Mouse (Mus musculus): ENCODE measurements around the gene Hyal2.

Gene Hyal2

GRCm38 (mm10) chr9:107567702-107568319 lies at the start of gene Hyal2:
Gene Hyal2, plus strand, starts transcription at chr9:107567945.
- in situ Hi-C loops (cut with MboI; ENCODE audit: low pct_unique_long_range_greater_than_20kb in 1 of 2, low sequenced_read_pairs in 2 of 2, unreplicated experiment in 1 of 2): no loop called here

DNA sequence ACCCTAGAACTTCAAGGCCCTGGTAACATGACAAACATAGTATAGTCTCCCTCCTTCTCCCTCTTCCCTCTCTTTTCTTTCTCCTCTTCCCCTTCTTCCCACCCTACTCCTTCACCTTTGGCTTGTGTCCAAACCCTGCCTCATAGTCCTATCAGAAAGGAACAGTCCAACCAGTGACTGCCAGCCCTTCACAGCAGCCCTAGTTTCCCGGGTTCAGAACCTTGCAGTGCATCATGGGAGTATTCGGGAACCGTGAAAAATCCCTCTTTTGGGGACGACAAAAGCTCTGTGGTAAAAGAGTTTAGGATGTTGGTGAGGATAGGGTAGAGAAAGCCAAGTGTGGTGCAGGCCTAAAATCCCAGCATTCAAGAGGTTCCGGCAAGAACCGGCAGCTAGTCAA lies 47.4 kb upstream of the Hyal2 start:
- in situ Hi-C loops (cut with MboI; ENCODE audit: low pct_unique_long_range_greater_than_20kb in 1 of 2, low sequenced_read_pairs in 2 of 2, unreplicated experiment in 1 of 2): no loop called here

- in situ Hi-C loops (cut with MboI; ENCODE audit: low pct_unique_long_range_greater_than_20kb in 1 of 2, low sequenced_read_pairs in 2 of 2, unreplicated experiment in 1 of 2): no loop called here
Observed at GRCm38 (mm10) chr9:107521190-107521589, 46.6 kb upstream of the Hyal2 start.

DNA sequence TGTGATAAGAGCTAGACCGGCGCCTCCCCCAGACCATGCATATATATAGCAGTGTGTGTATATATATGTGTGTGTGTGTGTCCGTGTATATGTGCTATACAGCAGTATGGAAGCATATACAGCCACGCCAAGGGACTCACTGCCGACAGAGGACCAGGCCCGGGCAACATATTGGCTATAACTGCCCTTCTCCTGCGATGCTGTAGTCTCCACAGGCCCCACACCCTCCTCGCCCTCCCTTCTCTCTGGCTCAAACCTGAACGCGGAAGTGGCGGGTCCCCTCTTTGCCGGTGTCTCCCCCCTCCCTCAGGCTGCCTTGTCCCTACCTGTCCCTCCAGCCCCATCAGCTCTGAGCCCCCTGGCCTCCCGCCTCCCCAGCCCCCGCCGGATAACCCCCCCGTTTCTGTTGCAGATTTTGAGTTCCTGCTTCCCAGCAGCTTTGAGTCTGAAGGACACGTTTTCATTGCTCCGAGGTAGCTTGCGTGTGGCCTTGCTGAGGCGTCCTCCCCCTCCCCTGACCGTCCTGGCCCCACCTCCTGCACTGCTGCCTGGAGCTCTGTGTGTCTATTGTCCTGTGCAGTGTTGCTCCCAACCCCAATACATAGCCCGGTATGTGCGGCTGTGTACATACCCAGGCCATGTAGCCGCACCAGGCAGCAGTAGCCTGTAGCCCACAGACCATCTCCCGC lies 45.9 kb upstream of the Hyal2 start:
- in situ Hi-C loops (cut with MboI; ENCODE audit: low pct_unique_long_range_greater_than_20kb in 1 of 2, low sequenced_read_pairs in 2 of 2, unreplicated experiment in 1 of 2): no loop called here

GRCm38 (mm10) chr9:107522400-107522711 lies 45.4 kb upstream of the Hyal2 start:
- in situ Hi-C loops (cut with MboI; ENCODE audit: low pct_unique_long_range_greater_than_20kb in 1 of 2, low sequenced_read_pairs in 2 of 2, unreplicated experiment in 1 of 2): no loop called here

DNA sequence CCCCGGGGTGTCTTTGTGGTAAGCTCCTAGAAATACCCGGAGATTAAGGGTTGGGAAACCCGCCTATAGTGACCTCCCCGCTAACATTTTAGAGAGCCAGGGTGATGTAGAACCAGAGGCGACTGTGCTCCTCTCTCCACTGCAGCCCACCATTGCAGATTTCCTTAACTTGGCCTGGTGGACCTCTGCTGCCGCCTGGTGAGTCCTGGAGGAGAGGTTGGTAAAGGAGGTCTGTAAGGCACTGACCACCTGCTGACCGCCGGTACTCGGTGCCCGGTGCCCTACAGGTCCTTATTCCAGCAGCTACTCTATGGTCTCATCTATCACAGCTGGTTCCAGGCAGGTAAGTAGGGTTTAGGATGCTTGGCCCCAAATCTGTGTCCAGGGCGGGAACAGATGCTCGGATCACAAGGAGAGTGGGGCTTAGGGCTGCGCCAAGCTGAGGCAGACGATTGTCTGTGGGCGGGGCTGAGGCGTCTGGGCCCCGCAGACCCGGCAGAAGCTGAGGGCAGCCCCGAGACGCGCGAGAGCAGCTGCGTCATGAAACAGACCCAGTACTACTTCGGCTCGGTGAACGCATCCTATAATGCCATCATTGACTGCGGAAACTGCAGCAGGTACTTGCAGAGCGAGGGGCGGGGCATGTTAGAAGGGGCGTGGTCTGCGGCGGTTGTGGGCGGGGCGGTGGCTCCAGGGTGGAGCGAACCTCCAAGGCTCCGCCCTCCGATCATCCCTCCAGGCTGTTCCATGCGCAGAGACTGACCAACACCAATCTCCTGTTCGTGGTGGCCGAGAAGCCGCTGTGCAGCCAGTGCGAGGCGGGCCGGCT lies 41.3 kb upstream of the Hyal2 start:
- in situ Hi-C loops (cut with MboI; ENCODE audit: low pct_unique_long_range_greater_than_20kb in 1 of 2, low sequenced_read_pairs in 2 of 2, unreplicated experiment in 1 of 2): no loop called here

DNA sequence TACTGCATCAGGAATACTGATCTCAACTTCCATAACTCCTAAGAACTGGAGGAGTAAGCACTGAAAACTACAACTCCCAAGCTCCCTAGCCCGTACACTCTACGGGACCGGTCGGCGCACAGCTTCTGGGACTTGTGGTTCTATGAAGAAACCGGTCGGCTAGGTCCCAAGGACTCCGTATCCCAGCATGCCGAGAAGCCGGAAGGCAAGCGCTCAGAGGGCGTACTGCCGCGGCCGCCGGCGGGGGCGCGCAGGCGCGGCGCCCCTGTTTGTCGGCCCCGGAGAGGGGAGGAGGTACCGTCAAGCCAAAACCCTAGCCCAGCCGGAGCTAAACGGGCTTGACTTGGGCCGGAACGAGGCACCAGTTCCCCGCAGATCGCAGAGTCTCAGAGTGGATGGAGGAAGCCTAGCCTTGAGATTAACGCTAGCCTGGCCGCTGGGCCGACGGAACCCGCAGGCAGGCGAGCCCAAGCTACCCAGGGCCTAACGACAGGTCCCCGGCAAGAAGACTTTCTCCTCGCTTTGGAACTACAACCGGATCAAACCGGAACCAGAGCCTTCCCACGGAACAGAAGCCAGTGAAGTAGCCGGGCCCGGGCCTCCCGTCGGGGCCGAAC lies 33.8 kb upstream of the Hyal2 start, which contains the start of gene Tmem115:
TSS of gene Tmem115 (plus strand) at position 155 of the 617 bp plus-strand sequence.
- in situ Hi-C loops (cut with MboI; ENCODE audit: low pct_unique_long_range_greater_than_20kb in 1 of 2, low sequenced_read_pairs in 2 of 2, unreplicated experiment in 1 of 2): no loop called here

- in situ Hi-C loops (cut with MboI; ENCODE audit: low pct_unique_long_range_greater_than_20kb in 1 of 2, low sequenced_read_pairs in 2 of 2, unreplicated experiment in 1 of 2): no loop called here
Observed at GRCm38 (mm10) chr9:107534408-107535202, 33.1 kb upstream of the Hyal2 start.

DNA sequence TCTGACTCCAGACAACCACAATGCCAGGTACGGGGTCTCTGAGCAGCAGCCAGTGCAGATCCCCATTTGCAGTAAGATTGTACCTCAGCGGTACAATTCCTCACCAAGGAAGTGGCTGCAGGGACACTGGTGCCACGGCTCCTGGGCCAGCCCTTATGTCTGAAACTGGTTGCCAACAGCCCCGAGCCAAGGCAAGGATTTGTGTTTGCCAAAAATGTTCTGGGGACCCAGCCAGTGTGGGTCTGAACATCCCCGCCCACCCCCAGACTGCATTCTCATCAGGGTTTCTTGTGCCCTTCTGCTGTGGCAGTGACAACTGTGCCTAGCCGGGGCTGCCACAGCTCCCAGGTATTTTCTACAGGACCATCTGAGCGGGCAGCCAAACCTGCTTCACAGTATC lies 29.5 kb upstream of the Hyal2 start:
- in situ Hi-C loops (cut with MboI; ENCODE audit: low pct_unique_long_range_greater_than_20kb in 1 of 2, low sequenced_read_pairs in 2 of 2, unreplicated experiment in 1 of 2): no loop called here

DNA sequence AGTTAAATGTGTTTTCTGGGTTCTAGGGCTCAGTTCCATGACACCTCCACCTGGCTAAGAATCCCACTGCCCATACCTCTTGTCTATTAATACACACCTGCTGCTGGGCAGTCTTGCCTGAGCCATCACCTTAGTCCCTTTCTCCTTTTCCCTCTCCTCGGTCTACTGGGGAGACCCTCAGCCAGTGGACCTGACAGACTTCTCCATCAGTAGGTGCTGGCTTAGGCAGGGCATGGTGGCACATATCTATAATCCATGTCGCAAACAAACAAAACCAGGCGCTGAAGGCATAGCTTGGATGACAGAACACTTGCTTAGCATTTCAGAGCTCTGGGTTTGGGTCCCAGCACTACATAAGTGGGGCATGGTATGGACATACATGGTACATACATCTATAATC lies 29.0 kb upstream of the Hyal2 start:
- in situ Hi-C loops (cut with MboI; ENCODE audit: low pct_unique_long_range_greater_than_20kb in 1 of 2, low sequenced_read_pairs in 2 of 2, unreplicated experiment in 1 of 2): no loop called here

DNA sequence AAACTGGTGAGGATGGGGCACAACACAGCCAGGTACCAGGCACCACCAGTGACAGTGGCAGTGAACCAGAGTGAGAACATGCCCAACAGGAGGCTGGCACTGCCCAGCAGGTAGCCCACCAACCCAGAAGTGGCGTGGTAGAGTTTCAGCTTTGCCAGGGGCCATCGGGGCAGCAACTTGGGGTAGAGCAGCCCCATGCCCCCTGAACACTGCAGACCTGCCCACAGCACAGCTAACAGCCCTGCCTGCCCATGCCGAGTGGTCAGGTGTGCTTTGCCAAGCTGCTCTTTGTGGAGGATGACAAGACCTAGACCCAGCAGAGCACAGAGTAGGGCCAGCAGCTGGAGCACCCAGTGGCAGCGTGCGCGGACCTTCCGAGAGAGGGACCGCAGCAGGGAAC lies 27.8 kb upstream of the Hyal2 start:
- in situ Hi-C loops (cut with MboI; ENCODE audit: low pct_unique_long_range_greater_than_20kb in 1 of 2, low sequenced_read_pairs in 2 of 2, unreplicated experiment in 1 of 2): no loop called here

DNA sequence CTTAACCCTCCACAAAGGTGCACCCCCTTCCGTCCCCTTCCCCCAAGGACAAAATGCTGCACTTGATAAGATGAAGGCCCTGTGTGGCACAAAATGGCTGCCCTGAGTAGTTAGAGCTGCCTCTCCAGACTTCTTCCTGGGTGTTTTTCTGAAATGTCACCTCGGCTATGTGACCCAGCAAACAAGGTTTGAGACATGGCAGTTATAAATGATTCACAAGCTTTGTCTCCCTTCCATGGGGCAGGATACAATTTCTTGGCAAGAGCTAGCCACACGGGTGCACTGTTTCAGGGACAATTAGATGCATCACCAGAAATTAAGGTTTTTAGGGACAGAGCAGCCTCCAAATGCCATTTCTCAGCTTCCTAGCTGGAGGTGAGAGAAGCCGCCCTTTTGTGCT lies 27.3 kb upstream of the Hyal2 start:
- in situ Hi-C loops (cut with MboI; ENCODE audit: low pct_unique_long_range_greater_than_20kb in 1 of 2, low sequenced_read_pairs in 2 of 2, unreplicated experiment in 1 of 2): no loop called here

DNA sequence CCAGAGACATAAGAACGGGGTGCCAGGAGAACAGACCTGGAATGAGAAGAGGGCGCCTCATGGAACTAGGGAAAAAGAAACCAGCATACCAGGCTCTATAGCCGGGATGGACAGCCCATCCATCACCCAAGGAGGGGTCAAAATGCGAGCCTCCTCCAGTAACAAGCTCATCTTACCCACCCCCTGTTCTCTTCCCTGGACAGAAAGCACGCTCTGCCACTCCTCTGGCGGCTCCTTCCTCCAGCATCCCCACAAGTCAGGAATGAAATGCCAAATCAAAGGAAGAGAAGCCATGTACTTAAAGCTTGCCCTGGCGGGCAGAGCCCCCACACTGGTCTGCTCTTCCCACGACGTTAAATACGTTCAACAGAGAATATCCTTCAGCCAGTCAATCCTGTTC lies 26.7 kb upstream of the Hyal2 start:
- in situ Hi-C loops (cut with MboI; ENCODE audit: low pct_unique_long_range_greater_than_20kb in 1 of 2, low sequenced_read_pairs in 2 of 2, unreplicated experiment in 1 of 2): no loop called here

- in situ Hi-C loops (cut with MboI; ENCODE audit: low pct_unique_long_range_greater_than_20kb in 1 of 2, low sequenced_read_pairs in 2 of 2, unreplicated experiment in 1 of 2): no loop called here
Observed at GRCm38 (mm10) chr9:107541474-107542351, 26.0 kb upstream of the Hyal2 start, which contains the start of the genes Cyb561d2 and Nprl2. Gene Cyb561d2, minus strand, starts transcription at chr9:107542193. Gene Nprl2, plus strand, starts transcription at chr9:107542226.

DNA sequence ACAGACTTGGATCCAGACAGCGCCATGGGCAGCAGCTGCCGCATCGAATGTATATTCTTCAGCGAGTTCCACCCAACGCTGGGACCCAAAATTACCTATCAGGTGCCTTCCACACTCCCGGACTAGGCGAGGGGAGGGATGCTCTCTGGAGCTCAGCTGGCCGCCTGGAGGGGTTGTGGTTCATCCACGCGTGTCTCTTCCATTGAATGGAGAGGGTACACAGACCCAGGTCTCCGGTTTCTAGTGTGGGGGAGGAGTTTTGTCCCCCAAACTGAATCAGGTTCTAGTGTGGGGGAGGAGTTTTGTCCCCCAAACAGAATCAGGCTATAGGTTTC lies 25.4 kb upstream of the Hyal2 start:
- in situ Hi-C loops (cut with MboI; ENCODE audit: low pct_unique_long_range_greater_than_20kb in 1 of 2, low sequenced_read_pairs in 2 of 2, unreplicated experiment in 1 of 2): no loop called here

- in situ Hi-C loops (cut with MboI; ENCODE audit: low pct_unique_long_range_greater_than_20kb in 1 of 2, low sequenced_read_pairs in 2 of 2, unreplicated experiment in 1 of 2): no loop called here
Observed at GRCm38 (mm10) chr9:107542721-107543120, 25.0 kb upstream of the Hyal2 start.

GRCm38 (mm10) chr9:107543299-107543698 lies 24.4 kb upstream of the Hyal2 start:
- in situ Hi-C loops (cut with MboI; ENCODE audit: low pct_unique_long_range_greater_than_20kb in 1 of 2, low sequenced_read_pairs in 2 of 2, unreplicated experiment in 1 of 2): no loop called here
